Mouse (Mus musculus) liver, postnatal 0 days (tissue): ENCODE results near the gene Tnfrsf19. TPM values are rescaled to one million over a fixed set of nuclear protein-coding genes. Genes with fewer than 3 reads are reported as not detected.

ENCODE experiments used
- ATAC-seq: fragments of 200-750 bp; cut with Nextera tagmentation; 2 replicates; pipeline ENCODE4 v1.8.0; 2017; ENCODE audit warnings: mild to moderate bottlenecking, moderate library complexity
- DNase-seq: peaks from one replicate; pipeline ENCODE4 v3.0.0-alpha.2; 2016
- H3K27ac ChIP-seq: fragments of 300-500 bp; sonication (generic); 2 replicates; pipeline ENCODE4 v1.5.1; 2014; ENCODE audit warnings: antibody characterized with exemption, moderate library complexity, mild to moderate bottlenecking, low read depth
- H3K27me3 ChIP-seq: fragments of 300-500 bp; sonication (generic); 2 replicates; pipeline ENCODE4 v1.6.1; 2014; ENCODE audit warnings: low read length, control low read depth, mixed read lengths; ENCODE audit not compliant: insufficient read depth
- H3K36me3 ChIP-seq: fragments of 300-500 bp; sonication (generic); replicated peaks from 2 replicates; pipeline ENCODE4 v1.6.1; 2014; ENCODE audit warnings: mild to moderate bottlenecking, control low read depth, low read length, moderate library complexity, mixed read lengths; ENCODE audit not compliant: insufficient read depth
- H3K4me1 ChIP-seq: fragments of 300-500 bp; sonication (generic); 2 replicates; pipeline ENCODE4 v1.6.1; 2014; ENCODE audit warnings: antibody characterized with exemption, mild to moderate bottlenecking, control low read depth; ENCODE audit not compliant: insufficient read depth
- H3K4me2 ChIP-seq: fragments of 300-500 bp; sonication (generic); 2 replicates; pipeline ENCODE4 v1.6.1; 2014; ENCODE audit warnings: low read depth, mild to moderate bottlenecking, low read length, moderate library complexity, mixed read lengths
- H3K4me3 ChIP-seq: fragments of 300-500 bp; sonication (generic); 2 replicates; pipeline ENCODE4 v1.5.1; 2014; ENCODE audit warnings: low read depth, low read length
- H3K9ac ChIP-seq: fragments of 300-500 bp; sonication (generic); replicated peaks from 2 replicates; pipeline ENCODE4 v1.6.1; 2014; ENCODE audit warnings: mild to moderate bottlenecking, moderate library complexity
- H3K9me3 ChIP-seq: fragments of 300-500 bp; sonication (generic); 2 replicates; pipeline ENCODE4 v1.6.1; 2016; ENCODE audit warnings: mild to moderate bottlenecking, control low read depth, low read length, mixed read lengths
- CTCF ChIP-seq: sonication (generic); IDR thresholded peaks from 2 replicates; pipeline ENCODE4 v1.5.1; 2016; ENCODE audit warnings: antibody characterized with exemption, low read depth
- EP300 ChIP-seq: IDR thresholded peaks from 2 replicates; pipeline ENCODE4 v1.6.1; 2016; ENCODE audit warnings: antibody characterized with exemption, low read depth, mild to moderate bottlenecking
- WGBS: fragments of 180-500 bp; shearing (Covaris S2); extraction: QIAGEN DNeasy Blood & Tissue Kit; methylation state at CpG from one replicate; pipeline ENCODE4 v1.1.7; 2014; ENCODE audit not compliant: insufficient replicate concordance; 5-methylcytosine and 5-hydroxymethylcytosine counted together
- polyA plus RNA-seq: library from polyadenylated mRNA; unstranded; fragments of >200 nt; fragmentation: Nextera tagmentation; extraction: Ambion mirVana; gene quantifications from 2 replicates; pipeline ENCODE4 v1.2.1, GENCODE M21; 2015

Tnfrsf19 gene
- polyA plus RNA-seq, 1 experiment from 2014 or later: 2.4 TPM

- Histone ChIP-seq H3K4me3 (no peak overlapping the region), H3K9me3 (no peaks in the 10 kb centered on the region), H3K4me2 (peak overlapping the region; percentile 54), H3K27ac (no peak overlapping the region), H3K36me3 (no peaks in the 10 kb centered on the region), H3K4me1 (peaks cover 5% of the 10 kb centered on the region; the same call in 1 of the 2 replicates), H3K9ac (no peak overlapping the region), H3K27me3 (no peaks in the 10 kb centered on the region)
- peak; percentile 28 for DNase-seq
- WGBS: 8% methylated on average over 17 of the region's 17 CpGs
- TF ChIP-seq CTCF: no peak
- TF ChIP-seq EP300: no peak
- no peak for ATAC-seq
Measured at GRCm38 (mm10) chr14:61012397-61012931, 33.8 kb downstream of the Tnfrsf19 start.

- no peak for DNase-seq
- H3K9ac ChIP-seq: no peak overlapping the region
- 83% methylated on average over 8 of the region's 8 CpGs for WGBS
- no peaks in the 10 kb centered on the region for H3K9me3 ChIP-seq
- H3K27me3 ChIP-seq: no peaks in the 10 kb centered on the region
- peaks cover 5% of the 10 kb centered on the region; the same call in 1 of the 2 replicates for H3K4me1 ChIP-seq
- H3K4me2 ChIP-seq: no peak overlapping the region
- no peak for ATAC-seq
- H3K27ac ChIP-seq: no peak overlapping the region
- H3K4me3 ChIP-seq: no peak overlapping the region
- H3K36me3 ChIP-seq: no peaks in the 10 kb centered on the region
- no peak for TF ChIP-seq EP300
- no peak for TF ChIP-seq CTCF
Measured at GRCm38 (mm10) chr14:61011621-61012174, 34.6 kb downstream of the Tnfrsf19 start.

- no peaks in the 10 kb centered on the region for H3K27me3 ChIP-seq
- no peaks in the 10 kb centered on the region for H3K36me3 ChIP-seq
- 0 out of 2 replicates have a peak, but pooled peaks cover 2% of the 10 kb centered on the region for H3K4me1 ChIP-seq
- H3K4me2 ChIP-seq: no peak overlapping the region
- H3K4me3 ChIP-seq: no peak overlapping the region
- TF ChIP-seq CTCF: no peak
- TF ChIP-seq EP300: no peak
- no peak overlapping the region for H3K9ac ChIP-seq
- H3K27ac ChIP-seq: no peak overlapping the region
- no peak for DNase-seq
- ATAC-seq: no peak
- no peaks in the 10 kb centered on the region for H3K9me3 ChIP-seq
- WGBS: 67% methylated on average over 17 of the region's 17 CpGs
Measured at GRCm38 (mm10) chr14:61005127-61005837, 41.0 kb downstream of the Tnfrsf19 start.

- Histone ChIP-seq H3K36me3 (no peaks in the 10 kb centered on the region), H3K9ac (no peak overlapping the region), H3K9me3 (no peaks in the 10 kb centered on the region), H3K4me2 (no peak overlapping the region), H3K4me1 (0 out of 2 replicates have a peak, but pooled peaks cover 2% of the 10 kb centered on the region), H3K27ac (no peak overlapping the region), H3K4me3 (no peak overlapping the region), H3K27me3 (no peaks in the 10 kb centered on the region)
- no peak for ATAC-seq
- WGBS: 88% methylated on average over 6 of the region's 6 CpGs
- TF ChIP-seq CTCF: no peak
- TF ChIP-seq EP300: no peak
- no peak for DNase-seq
Measured at GRCm38 (mm10) chr14:61003676-61004075, 42.6 kb downstream of the Tnfrsf19 start.

- Histone ChIP-seq H3K4me1 (peaks cover 5% of the 10 kb centered on the region; the same call in 1 of the 2 replicates), H3K9ac (no peak overlapping the region), H3K4me2 (no peak overlapping the region), H3K9me3 (no peaks in the 10 kb centered on the region), H3K27ac (no peak overlapping the region), H3K27me3 (no peaks in the 10 kb centered on the region), H3K4me3 (no peak overlapping the region), H3K36me3 (no peaks in the 10 kb centered on the region)
- TF ChIP-seq CTCF: no peak
- TF ChIP-seq EP300: no peak
- DNase-seq (no peak), ATAC-seq (no peak)
- 80% methylated on average over 5 of the region's 5 CpGs for WGBS
Measured at GRCm38 (mm10) chr14:61000072-61000471, 46.2 kb downstream of the Tnfrsf19 start.

- no peak overlapping the region for H3K9ac ChIP-seq
- DNase-seq (no peak), ATAC-seq (no peak)
- no peak overlapping the region for H3K4me2 ChIP-seq
- H3K36me3 ChIP-seq: no peaks in the 10 kb centered on the region
- 62% methylated on average over 6 of the region's 6 CpGs for WGBS
- H3K27ac ChIP-seq: no peak overlapping the region
- H3K4me1 ChIP-seq: peaks cover 5% of the 10 kb centered on the region; the same call in 1 of the 2 replicates
- TF ChIP-seq CTCF: no peak
- TF ChIP-seq EP300: no peak
- H3K9me3 ChIP-seq: no peaks in the 10 kb centered on the region
- H3K27me3 ChIP-seq: no peaks in the 10 kb centered on the region
- H3K4me3 ChIP-seq: no peak overlapping the region
Measured at GRCm38 (mm10) chr14:60996556-60996955, 49.7 kb downstream of the Tnfrsf19 start.
